Mouse (Mus musculus): Measurements from ENCODE around the gene Olfr397.

The Olfr397 gene

GRCm38 (mm10) chr11:73960517-73960916, at the start of gene Olfr397:
TSS of gene Olfr397 (plus strand) at chr11:73960817.
- DNase-seq = no peak

- no peak for DNase-seq
These were observed 24.2 kb upstream of the Olfr397 start, which contains the start of gene Olfr23 for GRCm38 (mm10) chr11:73936377-73936776. TSS of gene Olfr23 (plus strand) at chr11:73936677.

GRCm38 (mm10) chr11:73990307-73990706, 29.7 kb downstream of the Olfr397 start, which contains the start of gene Olfr398:
TSS of gene Olfr398 (minus strand) at chr11:73990407.
- no peak for DNase-seq

- no peak for DNase-seq
These were observed 32.5 kb downstream of the Olfr397 start for GRCm38 (mm10) chr11:73993115-73993514.

All from thymus, postnatal 14 days (tissue).